Mouse (Mus musculus) CD8-positive naive resting alpha-beta T cell, adult 2 months (primary cell): Measurements from ENCODE around the gene Plcl1.

Experiments
- DNase-seq, 2 experiments: peaks; one replicate each; pipeline ENCODE4 v3.0.0; 2022; ENCODE audit warnings: low read depth in 2 of 2, low spot score in 2 of 2

Plcl1 gene

DNA sequence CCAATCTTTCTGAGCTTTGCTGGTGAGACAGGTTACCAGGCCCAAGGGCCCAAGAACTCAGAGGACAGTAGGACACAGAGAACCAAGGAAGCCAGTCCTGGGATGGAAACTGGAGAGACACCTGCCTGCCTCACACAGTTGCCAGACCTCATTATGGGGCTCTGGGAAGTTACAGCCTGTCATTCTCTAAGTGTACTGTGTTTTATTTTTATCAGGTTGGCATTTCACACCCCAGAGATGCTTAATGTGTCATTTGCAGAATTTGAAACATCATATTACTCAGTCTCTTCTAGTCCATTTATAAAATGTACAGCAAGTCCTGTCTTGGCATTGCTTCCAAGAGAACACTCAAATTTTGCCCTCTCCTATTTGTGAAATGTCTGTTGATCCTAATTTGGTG is 111.5 kb downstream of the Plcl1 start:
- DNase-seq: no peak

DNA sequence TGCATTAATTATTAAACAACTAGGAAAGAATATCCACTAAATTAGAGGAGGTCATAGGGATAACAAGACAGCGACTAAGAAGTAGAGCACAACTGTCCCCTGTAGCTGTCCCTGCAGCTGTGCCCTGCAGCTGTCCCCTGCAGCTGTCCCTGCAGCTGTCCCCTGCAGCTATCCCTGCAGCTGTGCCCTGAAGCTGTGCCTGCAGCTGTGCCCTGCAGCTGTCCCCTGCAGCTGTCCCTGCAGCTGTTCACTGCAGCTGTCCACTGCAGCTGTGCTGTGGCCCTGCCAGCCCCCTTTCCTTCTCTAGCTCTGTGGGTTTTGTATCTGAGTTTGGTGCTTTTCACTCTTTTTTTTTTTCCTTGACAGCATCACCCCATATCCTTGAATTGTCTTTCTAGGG is 118.2 kb downstream of the Plcl1 start:
- no peak for DNase-seq

DNA sequence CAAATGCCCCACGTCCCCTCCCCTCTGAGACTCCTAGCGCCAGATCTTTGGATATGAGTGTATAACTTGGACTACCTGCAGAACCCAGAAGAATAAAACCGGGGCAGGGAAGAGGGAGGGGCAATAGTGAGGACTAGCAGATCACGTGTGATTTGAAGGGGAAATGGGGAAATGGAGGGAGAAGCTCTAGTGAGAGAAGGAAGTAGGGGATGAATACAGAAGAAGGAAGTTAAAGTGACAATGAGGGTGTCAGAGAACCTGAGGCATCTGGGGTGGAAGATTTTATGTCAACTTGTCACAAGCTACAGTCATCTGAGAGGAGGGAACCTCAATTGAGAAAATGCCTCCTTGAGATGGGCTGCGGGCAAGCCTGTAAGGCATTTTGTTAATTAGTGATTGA is 119.4 kb downstream of the Plcl1 start:
- DNase-seq: no peak

DNA sequence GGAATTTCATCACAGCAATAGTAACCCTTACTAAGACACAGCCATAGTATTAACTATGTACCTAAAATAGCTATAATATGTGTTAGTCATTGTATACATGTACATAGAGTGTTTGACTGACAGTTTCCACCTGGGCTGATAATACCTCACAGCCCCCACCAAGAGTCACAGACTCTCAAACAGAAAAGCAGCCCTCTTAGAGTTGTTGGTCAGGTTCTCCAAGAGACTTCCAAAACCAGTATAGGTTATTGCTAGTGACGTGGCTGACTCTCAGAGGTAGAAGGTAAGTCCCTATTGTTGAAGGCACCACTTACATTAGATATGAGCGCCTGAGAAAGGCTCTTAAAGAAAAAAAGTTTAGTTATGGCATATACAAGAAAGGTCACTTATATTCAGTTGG is 120.0 kb downstream of the Plcl1 start:
- DNase-seq: no peak

DNA sequence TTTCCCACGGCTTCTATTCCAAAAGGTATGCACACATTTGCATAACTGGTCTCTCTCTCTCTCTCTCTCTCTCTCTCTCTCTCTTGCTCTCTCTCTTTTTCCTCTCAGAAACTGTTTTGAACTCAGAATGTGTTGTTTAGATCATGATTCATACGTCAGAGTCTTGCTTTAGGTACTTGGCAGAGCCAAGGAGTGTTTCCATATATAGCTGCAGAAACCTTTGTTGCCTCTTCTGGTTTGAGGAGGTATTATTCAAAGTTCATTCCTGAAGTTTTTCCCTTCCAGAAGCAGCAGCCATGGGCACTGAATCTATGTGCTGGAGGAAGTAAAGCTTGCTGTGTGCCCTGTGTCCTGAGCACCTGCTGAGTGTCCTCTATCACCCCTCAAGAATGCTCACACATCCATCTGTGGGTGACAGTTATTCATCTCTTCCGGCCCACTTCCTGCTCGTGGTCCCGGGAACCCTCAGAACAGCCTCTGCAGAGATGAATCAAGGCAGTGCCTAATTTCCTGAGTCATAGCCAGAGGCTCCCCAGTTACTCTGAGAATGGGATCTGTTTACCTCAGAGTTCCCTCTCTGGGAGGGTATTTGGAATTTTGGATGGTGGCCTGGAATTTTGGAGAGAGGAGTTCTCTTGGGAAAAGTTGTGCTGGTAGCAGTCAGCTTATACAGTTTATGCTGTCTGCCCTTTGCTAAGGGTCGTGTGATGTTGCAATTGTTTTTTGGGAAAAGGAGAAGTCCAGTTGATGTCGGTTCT is 123.0 kb downstream of the Plcl1 start:
- DNase-seq: no peak

DNA sequence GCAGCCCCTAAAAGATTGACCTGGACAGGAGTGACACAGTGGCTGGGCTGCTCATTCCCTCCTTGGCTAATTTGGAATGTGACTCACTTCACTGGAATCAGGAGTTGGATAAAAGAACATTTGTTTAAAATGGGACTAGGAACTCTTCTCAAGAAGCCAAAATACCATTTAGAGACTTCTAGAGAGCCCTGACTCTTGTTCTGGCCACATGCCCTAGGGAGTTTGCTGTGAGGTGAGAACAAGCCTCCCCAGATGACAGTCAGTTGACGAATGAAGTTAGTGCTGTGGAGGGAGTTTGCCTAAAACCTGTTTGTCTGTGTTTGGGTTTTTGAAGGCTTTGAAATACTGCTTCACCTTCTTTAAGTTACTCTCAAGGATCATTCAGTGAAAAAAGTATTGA is 128.1 kb downstream of the Plcl1 start:
- DNase-seq: no peak

DNA sequence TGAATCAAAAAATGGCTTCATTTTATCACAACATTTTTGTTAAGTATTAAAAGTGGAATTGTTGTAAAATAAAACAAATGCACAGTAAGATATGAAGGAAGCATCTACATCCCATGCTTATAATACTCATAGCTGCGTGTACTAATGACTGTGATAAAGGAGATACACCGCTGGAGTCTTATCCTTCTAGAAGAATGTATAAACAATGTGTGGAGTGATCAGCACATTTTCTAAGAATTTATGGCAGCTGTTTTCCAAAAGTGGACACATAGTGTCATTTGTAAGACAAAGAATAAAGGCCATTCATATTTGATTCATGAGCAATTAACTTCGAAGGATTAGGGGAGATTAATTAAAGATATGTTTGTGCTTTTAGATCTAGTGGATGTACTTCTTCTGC is 148.7 kb downstream of the Plcl1 start:
- DNase-seq: no peak

DNA sequence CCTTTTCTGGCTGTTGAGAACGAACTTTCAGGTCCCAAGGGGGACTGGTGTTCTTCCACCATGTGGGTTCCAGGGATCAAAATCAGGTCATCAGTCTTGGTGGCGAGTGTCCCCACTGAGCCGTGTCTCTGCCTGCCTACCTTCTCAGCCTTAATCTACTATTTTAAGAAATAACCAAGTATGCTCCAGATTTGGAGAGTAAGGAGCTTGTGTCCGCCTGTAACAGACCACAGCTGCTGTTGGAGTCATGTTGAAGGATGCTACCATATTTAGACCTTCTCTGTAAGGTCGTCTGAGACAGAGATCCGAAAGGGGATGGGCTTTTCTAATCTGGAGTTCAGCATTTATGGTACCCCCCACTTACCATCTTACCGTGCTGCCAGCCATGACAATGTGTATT is 152.2 kb downstream of the Plcl1 start:
- DNase-seq: no peak

DNA sequence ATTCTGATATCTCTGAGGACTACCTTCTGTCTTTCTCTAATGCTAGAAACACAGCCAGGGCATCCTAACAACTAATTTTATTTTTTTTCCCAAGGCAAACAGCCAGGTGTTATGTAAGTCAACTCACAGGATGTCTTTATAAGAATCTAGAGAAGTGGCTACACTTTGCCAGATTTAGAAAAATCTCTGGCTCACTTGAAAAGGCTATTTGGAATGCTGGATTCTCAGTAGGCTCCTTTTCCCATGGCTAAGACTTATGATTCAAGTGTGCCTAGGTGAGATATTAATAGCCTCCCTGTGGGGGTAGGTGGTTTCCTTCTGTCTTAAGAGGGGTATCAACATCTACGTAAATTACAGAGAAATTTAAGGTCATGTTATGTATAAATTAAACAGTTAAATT is 152.7 kb downstream of the Plcl1 start:
- no peak for DNase-seq

DNA sequence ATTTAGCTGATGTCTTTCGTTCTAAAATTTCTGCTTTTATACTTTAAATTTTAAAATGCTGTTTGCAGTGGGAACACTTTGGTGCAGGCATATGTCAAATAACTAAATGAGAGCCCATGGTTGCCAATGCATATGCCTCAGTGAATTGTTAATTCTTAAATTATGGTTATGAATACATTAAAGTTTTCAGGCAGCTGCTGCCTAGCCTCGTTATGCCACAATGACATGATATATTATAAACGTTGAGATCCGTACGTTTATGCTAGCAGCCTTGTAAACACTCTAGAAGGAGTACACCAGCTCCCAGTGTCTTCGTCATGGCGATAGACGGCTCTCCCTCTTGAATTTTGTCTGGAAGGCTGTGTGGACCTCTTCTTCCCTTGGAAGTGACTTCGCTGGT is 154.3 kb downstream of the Plcl1 start:
- no peak for DNase-seq

DNA sequence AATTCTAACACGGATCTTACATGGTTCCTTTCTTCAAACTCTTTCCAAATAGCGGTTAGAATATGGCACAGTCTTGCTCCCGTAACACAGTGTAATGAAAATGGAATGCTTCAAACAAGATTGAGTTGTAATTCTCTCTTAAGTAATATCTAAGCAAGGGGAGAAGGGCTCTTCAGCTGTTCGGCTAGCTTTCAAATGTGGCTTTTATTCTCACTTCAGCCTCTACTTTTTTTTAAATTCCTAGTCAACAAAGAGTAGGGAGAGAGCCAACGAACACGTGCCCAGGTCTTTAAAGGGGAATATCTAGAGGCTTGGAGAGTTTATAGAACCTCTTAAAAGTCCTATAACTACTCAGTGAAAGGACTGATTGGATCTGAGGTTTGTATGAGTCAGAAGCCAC is 160.2 kb downstream of the Plcl1 start:
- no peak for DNase-seq

DNA sequence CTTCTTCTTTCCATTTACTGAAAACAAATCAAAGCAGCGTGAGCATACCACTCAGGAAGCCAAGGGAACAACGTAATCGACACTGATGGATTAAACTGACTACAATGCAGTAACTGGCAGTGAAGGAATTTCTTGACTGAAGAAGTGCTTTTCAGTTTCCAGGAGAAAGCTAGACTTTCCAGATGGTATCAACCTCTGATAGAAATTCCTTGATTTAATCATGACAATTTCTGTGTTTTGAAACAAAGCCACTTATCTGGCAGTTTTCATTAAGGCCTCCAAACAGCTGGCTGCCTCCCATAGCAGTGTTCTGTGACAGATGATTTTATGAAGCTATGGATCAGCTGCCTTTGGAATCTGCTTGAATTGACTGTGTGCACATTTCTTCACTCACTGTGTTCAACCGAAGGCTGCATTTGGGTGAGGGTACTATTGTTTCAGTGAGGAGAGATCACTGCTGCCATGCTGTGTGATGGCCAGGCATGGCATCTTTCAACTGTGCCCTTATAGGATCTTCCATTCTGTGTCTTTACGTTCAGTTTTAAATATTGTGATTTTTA is 162.2 kb downstream of the Plcl1 start:
- no peak for DNase-seq

DNA sequence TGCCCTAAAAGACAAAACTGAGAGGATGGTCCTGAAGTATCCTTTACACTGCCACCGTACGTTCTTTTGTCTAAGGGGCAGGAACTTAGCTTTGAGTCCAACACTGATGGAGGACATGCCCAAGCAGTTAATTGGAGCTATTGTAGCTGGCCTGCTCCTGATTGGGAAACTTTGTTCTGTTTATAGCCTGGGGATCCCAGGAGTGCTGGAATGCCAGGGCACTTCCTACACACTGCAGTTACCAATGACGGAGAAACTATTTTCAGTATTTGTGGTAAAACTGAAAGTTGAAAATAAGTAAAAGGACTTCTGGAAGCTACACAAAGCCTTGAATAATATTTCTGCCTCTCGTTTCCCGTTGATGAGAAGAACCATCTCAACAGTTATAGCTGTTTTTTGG is 164.5 kb downstream of the Plcl1 start:
- no peak for DNase-seq

DNA sequence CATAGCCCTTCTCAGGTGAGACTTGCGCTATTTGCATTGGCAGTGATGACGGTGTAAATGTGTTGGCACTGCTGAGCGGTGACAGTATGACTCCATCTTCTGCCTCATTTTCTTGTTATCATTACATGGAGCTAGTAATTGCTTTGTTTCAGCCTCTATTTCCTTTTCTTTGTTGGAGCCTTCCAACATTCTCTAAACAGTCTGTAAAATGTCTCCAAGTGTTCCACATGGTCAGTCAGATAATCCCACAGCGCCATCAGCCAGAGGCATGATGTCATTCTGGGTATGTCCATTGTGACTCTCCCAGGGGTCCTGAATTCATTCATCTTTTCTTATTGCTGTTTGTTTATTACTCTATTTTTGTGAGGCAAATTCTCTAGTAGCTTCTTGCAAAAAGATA is 165.7 kb downstream of the Plcl1 start:
- DNase-seq: no peak

DNA sequence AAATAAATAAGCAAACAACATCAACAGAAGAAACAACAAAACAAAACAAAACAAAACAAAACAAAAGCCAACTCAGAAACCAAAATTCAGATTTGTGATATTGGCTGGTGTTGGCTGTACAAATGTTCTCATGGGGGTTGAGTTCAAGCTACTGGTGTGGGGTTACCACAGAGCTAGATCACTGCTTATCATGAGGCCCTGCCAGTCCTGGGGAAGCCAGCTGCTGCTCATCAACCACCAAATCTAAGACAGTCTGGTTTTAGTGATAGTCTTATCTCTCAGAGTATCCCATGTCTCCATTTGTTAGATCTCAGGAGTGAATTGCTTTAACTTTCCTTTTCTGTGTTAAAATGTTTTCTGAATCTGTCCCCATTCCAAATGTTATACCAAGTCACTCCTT is 166.5 kb downstream of the Plcl1 start:
- no peak for DNase-seq

DNA sequence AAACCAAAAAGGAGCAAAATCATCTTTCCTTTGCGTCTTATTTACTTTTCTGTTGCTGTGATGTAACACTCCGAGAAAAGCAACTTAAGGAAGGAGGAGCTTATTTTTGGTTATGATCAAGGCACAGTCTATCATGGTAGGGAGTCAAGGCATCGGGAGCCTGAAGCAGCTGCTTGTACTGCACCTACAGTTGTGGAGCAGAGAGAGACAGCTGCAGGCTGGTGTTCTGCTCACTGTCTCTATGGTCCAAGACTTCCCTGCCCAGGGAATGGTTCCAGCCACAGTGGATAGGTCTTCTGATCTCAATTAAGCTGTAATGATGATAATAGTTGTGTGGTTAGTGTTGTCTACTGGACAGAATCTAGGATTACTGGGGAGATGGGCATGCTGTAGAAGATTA is 166.9 kb downstream of the Plcl1 start:
- DNase-seq: no peak

DNA sequence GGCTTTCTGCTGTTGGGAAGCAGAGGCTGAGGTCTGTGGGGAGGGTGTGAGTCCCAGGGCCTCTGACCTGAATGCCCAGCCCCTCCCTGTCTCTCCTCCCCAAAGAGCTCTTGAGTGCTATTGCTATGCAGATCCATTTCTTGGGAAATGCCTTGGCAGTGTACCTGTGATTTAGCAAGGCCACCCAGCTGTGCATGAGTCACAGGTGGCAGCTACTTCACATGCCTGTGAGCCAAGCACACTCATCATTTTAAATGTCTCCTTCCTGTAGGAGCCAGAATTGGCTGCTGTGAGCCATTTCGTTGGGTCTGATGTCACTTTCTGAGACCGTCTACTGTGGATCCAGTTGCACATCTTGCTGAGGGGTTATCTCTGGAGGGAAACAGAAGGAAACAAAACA is 170.2 kb downstream of the Plcl1 start:
- no peak for DNase-seq

DNA sequence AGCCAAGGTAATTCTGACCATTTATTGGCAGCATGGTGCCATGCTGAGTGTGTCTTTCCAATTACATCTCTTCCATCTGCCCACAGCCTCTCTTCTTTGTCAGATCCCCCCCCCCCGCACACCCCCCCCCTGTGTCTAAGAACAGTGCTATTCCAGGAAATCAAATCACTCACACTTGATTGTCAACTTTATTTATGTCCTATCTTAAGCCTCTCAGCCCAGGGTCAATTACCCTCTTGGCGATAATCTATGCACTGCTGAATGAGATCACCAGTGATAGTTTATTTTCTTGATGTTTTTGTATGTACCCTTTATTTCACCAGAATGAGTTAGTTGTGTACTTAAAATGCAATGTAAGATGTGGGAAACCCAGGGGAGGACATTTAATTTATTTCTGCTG is 176.0 kb downstream of the Plcl1 start:
- no peak for DNase-seq

DNA sequence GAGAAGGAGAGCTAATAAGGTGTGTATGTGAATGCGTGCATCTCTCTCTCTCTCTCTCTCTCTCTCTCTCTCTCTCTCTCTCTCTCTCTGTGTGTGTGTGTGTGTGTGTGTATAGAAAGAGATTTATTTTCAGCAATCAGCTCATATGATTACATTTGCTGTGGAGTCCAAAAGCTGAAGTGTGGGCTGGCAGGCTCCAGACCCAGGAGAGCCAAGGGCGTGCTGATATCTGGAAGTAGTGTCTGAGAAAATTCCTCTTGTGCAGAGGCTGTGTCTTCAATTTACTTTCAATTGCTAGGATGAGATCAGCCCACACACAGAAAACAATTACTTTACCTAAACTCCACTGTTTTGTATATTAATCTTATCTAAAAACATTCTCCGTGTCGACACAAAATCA is 179.7 kb downstream of the Plcl1 start:
- no peak for DNase-seq

DNA sequence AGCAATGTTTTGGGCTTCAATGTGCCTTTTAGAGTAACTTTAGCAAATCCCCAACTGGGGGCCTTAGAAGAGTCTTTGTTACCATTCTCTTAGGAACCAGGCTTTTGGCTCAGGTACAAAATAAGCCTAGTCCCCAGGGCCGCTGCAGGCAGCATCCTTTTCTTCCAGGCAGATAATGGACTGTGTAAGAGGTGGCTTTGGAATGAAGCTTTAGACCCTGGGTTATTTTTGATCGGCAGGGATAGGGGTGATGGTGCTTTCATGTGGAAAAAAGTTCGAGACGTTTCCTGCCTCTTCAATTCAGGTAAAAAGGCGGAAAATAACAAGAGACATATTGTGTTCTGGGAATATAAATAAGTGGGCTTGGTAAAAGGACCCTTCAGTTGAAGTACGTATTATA is 182.4 kb downstream of the Plcl1 start:
- no peak for DNase-seq

DNA sequence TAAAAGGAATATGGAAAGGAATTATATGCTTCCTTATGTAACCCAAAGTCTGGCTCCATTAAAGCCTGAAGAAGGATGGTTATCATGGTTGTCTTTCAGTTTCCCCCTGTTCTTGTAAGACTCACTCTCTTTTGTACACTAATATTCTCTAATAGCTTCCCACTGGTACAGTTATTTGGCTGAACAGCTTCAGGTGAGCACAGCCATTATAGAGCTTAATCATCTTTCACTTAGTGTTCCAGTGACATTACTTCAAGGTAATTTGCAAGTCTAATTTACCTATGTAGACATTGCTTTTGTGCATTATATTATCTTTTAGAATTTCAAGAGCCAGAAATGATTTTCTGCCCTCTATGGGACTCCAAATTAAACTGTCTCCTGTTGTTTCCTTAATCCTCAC is 184.3 kb downstream of the Plcl1 start:
- no peak for DNase-seq

DNA sequence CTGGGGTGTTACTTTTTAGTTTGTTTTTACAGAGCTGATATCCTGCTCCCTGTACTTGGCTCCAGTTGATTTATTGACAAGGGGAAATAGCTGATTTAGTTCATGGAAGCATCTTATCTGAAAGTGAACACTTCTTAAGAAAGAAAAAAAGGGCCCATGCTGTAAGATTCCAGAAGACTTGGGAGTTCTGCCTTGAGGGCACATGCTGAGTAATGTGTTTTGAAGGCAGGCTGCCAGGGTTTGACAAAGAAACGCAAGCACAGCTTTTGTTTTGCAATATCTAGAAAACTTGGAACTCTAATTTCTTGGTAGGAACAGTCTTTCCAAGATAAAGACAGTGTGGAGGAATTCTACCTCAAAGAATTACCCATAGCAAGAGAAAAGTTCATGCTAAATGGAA is 194.8 kb downstream of the Plcl1 start:
- DNase-seq: no peak

DNA sequence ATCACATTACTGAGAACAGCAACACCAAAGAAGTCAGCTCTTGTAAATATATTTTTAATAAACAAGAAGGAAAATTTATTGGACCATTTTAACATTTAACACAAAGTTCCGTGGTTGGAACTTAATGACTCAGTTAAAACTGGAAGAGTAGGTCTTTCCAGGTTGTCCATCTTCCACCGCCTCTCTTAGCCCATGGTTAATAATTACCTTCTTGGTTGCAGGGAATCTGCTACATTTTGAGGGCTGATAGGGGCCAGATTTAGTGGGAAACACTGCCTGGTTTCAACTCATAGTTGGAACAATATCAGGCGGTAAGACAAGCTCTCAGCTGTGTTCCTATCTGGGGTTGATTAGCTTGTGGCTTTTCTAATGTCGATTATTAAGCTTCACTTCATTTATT is 198.9 kb downstream of the Plcl1 start:
- DNase-seq: no peak
